Mouse (Mus musculus) cortical plate, adult 2 months (tissue): Measurements from ENCODE around the gene Zbtb16. TPM values are rescaled to one million over a fixed set of nuclear protein-coding genes. Genes with fewer than 3 reads are reported as not detected.

Experiments
- H3K27ac ChIP-seq: fragments of 200-500 bp; 2 replicates; pipeline ENCODE4 v1.5.1; 2012; ENCODE audit warnings: low read length, control low read depth, inconsistent platforms; ENCODE audit not compliant: insufficient read depth
- H3K4me1 ChIP-seq: fragments of 200-500 bp; 2 replicates; pipeline ENCODE4 v1.6.1; 2011; ENCODE audit warnings: low read length; ENCODE audit not compliant: control insufficient read depth, insufficient read depth
- H3K4me3 ChIP-seq: fragments of 200-500 bp; 2 replicates; pipeline ENCODE4 v1.5.1; 2011; ENCODE audit warnings: mild to moderate bottlenecking, low read length, control low read depth; ENCODE audit not compliant: insufficient read depth
- CTCF ChIP-seq: fragments of 200-500 bp; IDR thresholded peaks from 2 replicates; pipeline ENCODE4 v1.5.1; 2011; ENCODE audit warnings: mild to moderate bottlenecking, control low read depth, low read length; ENCODE audit not compliant: insufficient read depth; ENCODE audit errors: extremely low read depth
- POLR2A ChIP-seq: fragments of 200-500 bp; IDR thresholded peaks from 2 replicates; pipeline ENCODE4 v1.6.1; 2011; ENCODE audit warnings: mild to moderate bottlenecking, low read length, control low read depth; ENCODE audit not compliant: insufficient read depth; ENCODE audit errors: extremely low read depth
- polyA plus RNA-seq: library from polyadenylated mRNA; depleted of rRNA; stranded (reverse); fragments of >200 nt; gene quantifications from 2 replicates; pipeline ENCODE4 v1.2.3, GENCODE M21; 2012

Gene Zbtb16
- polyA plus RNA-seq, 1 experiment = 22.0 TPM

DNA sequence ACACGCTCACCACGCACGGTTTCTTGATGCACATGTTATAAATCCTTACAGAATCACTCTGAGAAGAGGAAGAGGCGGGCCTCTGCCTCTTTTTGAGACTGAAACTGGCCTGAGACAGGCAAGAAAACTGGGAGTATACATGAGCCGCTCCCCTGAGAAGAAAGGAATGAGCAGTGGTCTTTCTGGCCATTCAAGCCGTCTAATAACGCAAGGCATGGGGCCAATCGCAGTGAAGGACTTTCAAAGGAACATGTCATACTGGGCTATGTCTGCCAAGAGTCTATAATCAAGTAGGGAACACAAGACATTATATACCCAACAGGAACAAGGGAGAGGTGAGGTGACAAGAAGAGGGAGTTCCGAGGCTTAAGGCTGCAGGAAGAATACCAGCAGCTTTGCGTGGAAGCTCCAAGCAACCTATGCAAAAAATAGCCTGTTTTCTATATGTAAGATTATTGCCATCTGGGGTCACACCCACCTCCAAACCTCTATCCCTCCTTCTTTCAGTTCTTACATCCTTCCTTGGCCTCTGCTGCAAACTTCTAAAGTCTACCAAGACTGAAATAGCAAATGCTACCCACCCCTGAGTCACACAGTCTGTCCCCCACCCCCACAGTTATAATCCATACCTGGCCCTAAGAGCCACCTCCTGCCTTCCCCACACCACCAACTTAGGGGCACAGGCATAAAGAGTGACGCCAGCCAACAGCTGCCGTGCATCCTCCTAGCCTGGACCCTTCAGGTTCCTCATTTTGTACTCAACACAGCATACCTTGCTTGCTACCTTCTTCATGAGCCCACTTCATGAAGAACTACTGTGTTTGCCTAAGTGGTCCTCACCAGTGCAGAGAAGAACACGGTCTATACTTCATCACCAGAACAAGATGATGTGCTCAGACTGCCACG is 74.0 kb downstream of the Zbtb16 start:
- H3K4me3 ChIP-seq = no peak overlapping the region
- H3K27ac ChIP-seq = 0 out of 2 replicates have a peak overlapping the region, but pooled peaks have one; percentile 9
- H3K4me1 ChIP-seq = peaks cover 26% of the 10 kb centered on the region
- TF ChIP-seq POLR2A = no peak
- no peak for TF ChIP-seq CTCF

DNA sequence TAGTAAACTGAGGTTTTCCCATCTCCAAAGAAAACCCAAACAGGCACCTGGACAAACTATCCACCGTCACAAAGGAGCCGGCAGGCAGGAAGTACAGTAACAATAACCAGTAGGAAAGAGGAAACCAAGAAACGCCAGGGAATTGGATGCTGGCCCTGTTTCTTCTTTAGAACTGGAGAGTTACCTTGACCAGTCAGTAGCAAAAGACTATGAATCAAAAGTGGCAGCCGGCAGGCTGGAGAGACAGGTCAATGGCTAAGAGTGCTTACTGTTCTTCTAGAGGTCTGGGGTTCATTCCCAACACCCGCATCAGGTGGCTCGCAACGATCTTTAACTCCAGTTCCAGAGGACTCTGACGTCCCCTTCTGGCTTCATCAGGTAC is 74.9 kb downstream of the Zbtb16 start:
- TF ChIP-seq CTCF (no peak), POLR2A (no peak)
- H3K27ac ChIP-seq = 0 out of 2 replicates have a peak overlapping the region, but pooled peaks have one; percentile 1
- H3K4me3 ChIP-seq = no peak overlapping the region
- H3K4me1 ChIP-seq = peaks cover 23% of the 10 kb centered on the region

DNA sequence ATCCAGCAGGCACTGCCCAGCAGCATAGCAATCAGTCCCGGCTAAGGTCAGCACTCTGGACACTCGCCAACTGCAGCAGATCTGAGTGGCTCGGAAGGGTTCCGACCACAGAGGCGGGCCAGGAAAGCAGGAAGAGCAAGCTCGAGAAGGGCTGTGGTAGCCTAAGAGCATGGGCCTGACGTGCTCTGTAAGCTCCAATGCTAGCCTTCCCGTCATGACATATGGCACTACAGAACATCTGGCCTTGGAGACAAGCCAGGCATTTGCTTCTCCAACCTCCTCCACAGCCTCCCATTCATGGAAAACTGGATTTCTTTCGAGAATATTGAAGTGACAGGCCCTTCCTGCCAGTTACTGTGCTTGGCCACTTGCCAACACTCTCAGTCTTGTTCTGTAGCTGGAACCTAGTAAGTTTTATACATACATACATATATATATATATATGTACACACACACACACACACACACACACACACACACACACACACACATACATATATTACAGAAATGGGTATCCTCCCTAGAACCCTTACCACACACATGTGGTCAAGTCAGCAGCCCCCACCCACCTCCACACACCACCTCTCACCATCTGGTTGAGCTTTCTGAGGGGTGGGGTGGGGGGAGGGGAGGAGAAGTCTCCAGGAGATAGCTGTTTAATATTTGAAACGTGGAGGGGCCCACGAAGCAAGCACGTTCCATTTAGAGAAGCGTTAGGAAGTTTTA is 75.4 kb downstream of the Zbtb16 start:
- TF ChIP-seq POLR2A = no peak
- TF ChIP-seq CTCF = no peak
- H3K4me1 ChIP-seq = peaks cover 23% of the 10 kb centered on the region
- no peak overlapping the region for H3K4me3 ChIP-seq
- no peak overlapping the region for H3K27ac ChIP-seq

DNA sequence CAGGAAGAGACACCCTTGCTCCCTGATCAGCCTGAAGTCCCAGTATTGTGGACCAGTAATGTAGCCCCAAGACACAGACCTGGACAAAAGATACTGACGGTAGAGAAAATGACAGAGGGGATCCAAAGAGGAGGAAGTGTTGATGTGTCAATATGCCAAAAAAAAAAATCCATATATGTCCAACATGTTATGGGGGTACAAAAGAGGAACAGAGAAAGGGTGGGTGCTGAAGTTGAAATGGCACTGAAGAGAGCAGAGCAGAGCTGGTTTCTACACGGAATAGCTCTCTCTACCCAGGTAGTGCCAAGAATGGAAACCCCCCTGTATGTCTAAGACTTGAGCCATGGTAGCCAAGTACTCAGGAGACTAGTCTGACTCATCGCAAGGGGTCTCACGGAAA is 76.9 kb downstream of the Zbtb16 start:
- TF ChIP-seq CTCF (no peak), POLR2A (no peak)
- no peak overlapping the region for H3K27ac ChIP-seq
- H3K4me3 ChIP-seq = no peak overlapping the region
- H3K4me1 ChIP-seq = peaks cover 14% of the 10 kb centered on the region

DNA sequence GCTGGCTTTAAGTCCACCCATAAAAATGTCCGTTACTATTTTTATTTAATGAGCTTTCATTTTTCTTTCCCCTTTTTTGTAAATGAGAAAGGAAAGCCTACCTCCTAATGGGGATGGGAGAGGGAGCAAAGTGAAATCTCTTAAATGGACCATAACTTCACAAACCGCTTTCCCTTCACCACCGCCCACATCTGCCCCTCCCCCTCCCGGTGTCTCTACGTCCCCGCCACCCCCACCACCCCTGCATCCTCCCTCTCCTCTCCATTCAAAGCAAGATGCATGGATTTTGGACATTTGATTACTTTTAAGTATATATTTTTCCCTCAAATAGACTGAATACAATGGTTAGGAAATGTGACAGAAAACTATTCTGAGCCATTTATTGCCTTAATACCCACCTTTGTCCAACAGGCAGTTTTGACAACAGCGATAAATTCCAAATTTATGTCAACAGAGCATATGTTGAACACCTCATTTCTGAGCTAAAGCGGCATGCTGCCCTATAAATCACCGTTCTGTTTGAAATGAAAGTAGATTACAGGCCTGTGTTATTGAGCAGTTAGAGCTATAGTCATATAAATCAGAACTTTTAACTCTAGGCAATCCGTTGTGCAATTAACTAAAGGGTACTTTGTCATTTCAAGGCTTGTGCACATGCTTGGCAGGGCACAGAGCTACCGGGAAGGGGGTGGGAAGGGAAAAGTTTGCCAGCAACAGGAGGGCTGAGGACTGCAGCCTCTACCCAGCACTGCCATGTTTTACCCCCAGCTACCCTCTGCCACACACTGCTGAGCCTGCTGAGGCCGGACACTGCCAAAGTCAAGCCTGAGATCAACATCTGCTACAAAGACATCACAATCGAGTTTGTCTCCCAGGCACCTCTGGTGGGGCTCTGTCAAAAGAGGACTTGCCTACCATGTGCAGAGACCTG is 78.1 kb downstream of the Zbtb16 start:
- Histone ChIP-seq H3K4me3 (no peak overlapping the region), H3K4me1 (peaks cover 19% of the 10 kb centered on the region), H3K27ac (no peak overlapping the region)
- TF ChIP-seq CTCF = no peak

DNA sequence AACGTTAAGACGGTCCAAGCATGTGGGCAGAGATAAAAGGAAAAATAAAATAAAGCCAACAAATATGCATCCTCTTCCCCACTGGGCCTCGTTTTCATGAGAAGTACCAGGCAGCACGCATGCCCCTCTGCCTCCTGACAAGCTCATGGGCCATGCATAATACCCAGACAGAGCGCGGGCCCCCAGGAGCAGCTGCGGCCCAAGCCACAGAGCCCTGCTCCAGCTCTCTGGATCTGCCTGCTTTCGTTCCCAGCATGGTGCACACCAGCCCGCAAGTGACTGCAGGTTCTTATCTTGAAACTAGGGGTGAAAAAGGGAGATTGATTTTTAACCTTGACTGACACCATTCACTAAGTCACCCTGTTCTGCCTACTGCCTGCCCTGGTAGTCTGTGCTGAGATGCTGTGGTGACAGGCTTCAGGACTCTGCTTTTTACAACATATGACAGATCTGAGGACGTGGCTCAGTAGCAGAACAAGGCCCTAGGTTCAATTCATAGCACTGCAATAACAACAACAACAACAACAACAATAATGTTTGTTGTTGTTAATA is 79.7 kb downstream of the Zbtb16 start:
- TF ChIP-seq CTCF (no peak), POLR2A (no peak)
- Histone ChIP-seq H3K27ac (no peak overlapping the region), H3K4me3 (no peak overlapping the region), H3K4me1 (peaks cover 11% of the 10 kb centered on the region)

DNA sequence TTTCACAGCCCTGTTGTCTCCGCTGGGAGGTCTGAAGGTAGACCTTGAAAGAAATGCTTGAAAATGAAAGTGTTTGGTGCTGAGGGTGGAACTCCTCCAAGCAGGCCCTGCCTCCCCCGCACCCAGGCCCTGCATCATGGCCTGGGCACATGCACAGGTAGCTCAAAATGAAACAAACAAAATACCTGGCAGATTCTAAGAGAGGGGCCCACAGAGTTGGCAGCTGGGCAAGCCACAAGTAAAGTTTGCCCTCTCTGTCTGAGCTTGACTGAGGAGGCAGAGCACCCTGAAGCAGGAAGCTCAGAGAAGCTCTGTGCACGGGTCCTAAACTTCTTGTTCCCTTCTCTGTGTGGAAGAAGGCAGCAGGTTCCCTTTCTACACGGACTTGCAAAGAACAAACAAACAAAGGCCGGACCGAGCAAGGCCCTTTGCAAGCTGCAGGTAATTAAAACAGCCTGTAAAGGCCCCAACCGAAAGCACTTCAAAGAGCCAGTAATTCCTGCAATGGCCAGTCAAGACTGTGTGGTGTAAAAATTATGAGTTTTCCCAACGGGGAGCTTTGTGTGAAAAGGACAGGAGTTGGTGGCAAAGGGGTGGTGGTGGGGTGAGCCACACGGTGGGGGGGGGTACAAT is 80.5 kb downstream of the Zbtb16 start:
- peaks cover 10% of the 10 kb centered on the region for H3K4me1 ChIP-seq
- no peak overlapping the region for H3K27ac ChIP-seq
- no peak overlapping the region for H3K4me3 ChIP-seq
- no peak for TF ChIP-seq POLR2A
- no peak for TF ChIP-seq CTCF

DNA sequence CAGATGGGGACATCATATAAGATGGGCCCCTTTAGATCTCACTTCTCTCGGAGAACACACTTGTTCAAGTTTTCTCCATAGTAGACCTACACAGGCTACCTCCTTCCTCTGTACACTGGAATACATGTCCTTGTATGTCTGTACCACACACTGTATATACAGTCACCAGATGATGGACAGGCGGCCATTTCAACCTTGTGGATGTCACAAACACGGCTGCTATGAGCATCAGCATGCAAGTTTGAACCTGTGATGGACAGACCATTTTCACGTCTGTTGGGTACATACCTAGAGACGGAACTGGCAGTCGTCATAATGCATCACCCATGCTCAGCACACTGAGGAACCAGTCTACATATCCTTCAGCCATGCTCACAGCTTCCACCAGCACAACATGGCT is 81.6 kb downstream of the Zbtb16 start:
- no peak overlapping the region for H3K4me3 ChIP-seq
- TF ChIP-seq POLR2A (no peak), CTCF (no peak)
- peaks cover 6% of the 10 kb centered on the region for H3K4me1 ChIP-seq
- H3K27ac ChIP-seq = no peak overlapping the region
